Mouse (Mus musculus) heart, embryonic 15.5 days (tissue): ENCODE data around the gene Spats2l. TPM values are rescaled to one million over a fixed set of nuclear protein-coding genes. Genes with fewer than 3 reads are reported as not detected.

Experiments
- ATAC-seq: fragments of 200-750 bp; cut with Nextera tagmentation; replicated peaks from 2 replicates; pipeline ENCODE4 v1.8.0; 2017; ENCODE audit warnings: low read depth, moderate TSS enrichment; ENCODE audit not compliant: insufficient number of reproducible peaks, insufficient read depth, low FRiP score
- H3K27ac ChIP-seq: fragments of 300-500 bp; sonication (generic); 2 replicates; pipeline ENCODE4 v1.5.1; 2015; ENCODE audit warnings: mild to moderate bottlenecking, inconsistent platforms
- H3K27me3 ChIP-seq: fragments of 300-500 bp; sonication (generic); 2 replicates; pipeline ENCODE4 v1.6.1; 2015; ENCODE audit warnings: inconsistent platforms
- H3K36me3 ChIP-seq: fragments of 300-500 bp; sonication (generic); 2 replicates; pipeline ENCODE4 v1.6.1; 2015; ENCODE audit warnings: mild to moderate bottlenecking, inconsistent platforms
- H3K4me1 ChIP-seq: fragments of 300-500 bp; sonication (generic); replicated peaks from 2 replicates; pipeline ENCODE4 v1.6.1; 2015; ENCODE audit warnings: inconsistent platforms
- H3K4me2 ChIP-seq: fragments of 300-500 bp; sonication (generic); 2 replicates; pipeline ENCODE4 v1.6.1; 2015; ENCODE audit warnings: inconsistent platforms, mild to moderate bottlenecking, moderate library complexity
- H3K4me3 ChIP-seq: fragments of 300-500 bp; sonication (generic); 2 replicates; pipeline ENCODE4 v1.5.1; 2015; ENCODE audit warnings: mild to moderate bottlenecking, inconsistent platforms
- H3K9ac ChIP-seq: fragments of 300-500 bp; sonication (generic); 2 replicates; pipeline ENCODE4 v1.6.1; 2015; ENCODE audit warnings: mild to moderate bottlenecking, inconsistent platforms
- H3K9me3 ChIP-seq: fragments of 300-500 bp; sonication (generic); replicated peaks from 2 replicates; pipeline ENCODE4 v1.6.1; 2016; ENCODE audit warnings: inconsistent platforms
- WGBS: fragments of 180-500 bp; shearing (Covaris S2); methylation state at CpG from one replicate; pipeline ENCODE4 v1.1.7; 2015; ENCODE audit warnings: mixed read lengths; 5-methylcytosine and 5-hydroxymethylcytosine counted together
- polyA plus RNA-seq: library from polyadenylated mRNA; unstranded; fragments of >200 nt; fragmentation: Nextera tagmentation; extraction: Ambion mirVana; gene quantifications from 2 replicates; pipeline ENCODE4 v1.2.1, GENCODE M21; 2015

The Spats2l gene
- polyA plus RNA-seq, 1 experiment from 2014 or later, result 66.6 TPM

GRCm38 (mm10) chr1:57851871-57852270 is 77.9 kb downstream of the Spats2l start:
- peak overlapping the region; percentile 91 for H3K27ac ChIP-seq
- no peaks in the 10 kb centered on the region for H3K9me3 ChIP-seq
- peak overlapping the region; percentile 56; the same call in 1 of the 2 replicates for H3K4me2 ChIP-seq
- WGBS, result 87% methylated on average over 6 of the region's 6 CpGs
- ATAC-seq, result no peak
- no peaks in the 10 kb centered on the region for H3K27me3 ChIP-seq
- H3K9ac ChIP-seq, result no peak overlapping the region
- no peaks in the 10 kb centered on the region for H3K36me3 ChIP-seq
- H3K4me3 ChIP-seq, result no peak overlapping the region
- H3K4me1 ChIP-seq, result peaks cover 28% of the 10 kb centered on the region

DNA sequence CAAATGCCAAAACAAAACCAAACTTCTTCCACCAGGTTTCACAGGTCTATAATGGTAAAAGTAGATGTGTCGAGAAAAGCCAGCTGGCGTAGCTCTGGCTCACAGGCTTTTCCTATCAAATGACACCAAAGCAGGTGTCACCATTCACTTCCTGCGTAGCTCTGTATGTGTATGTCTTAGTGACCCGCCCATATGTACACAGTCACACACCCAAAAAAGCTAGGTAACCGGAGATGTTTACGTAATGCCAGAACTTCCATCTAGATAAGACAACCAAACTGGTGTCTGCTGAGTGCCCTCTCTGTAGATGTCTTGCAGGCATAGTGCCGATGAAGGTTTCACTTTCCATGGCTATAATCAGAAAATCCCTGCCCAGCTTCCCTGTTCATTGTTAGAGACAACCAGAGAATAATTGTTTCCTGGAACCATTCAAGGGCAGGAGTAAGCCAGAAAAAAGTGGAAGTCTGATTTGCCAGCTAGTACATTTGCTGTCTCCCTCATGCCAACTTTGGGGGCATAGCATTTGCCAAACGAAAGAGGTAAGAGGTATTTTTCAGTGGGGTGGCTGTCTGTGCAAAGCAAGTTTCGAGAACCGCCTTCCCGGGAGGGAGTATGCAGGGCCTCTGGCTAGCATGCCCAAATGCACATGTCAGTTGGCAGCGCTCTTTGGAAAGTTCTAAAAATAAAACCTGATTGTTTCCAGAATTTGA is 78.8 kb downstream of the Spats2l start:
- peak overlapping the region; percentile 91 for H3K27ac ChIP-seq
- no peaks in the 10 kb centered on the region for H3K36me3 ChIP-seq
- peak overlapping the region; percentile 22 for H3K4me3 ChIP-seq
- peak overlapping the region; percentile 56 for H3K4me2 ChIP-seq
- H3K4me1 ChIP-seq, result peaks cover 28% of the 10 kb centered on the region
- H3K9ac ChIP-seq, result no peak overlapping the region; the same call in 1 of the 2 replicates
- no peaks in the 10 kb centered on the region for H3K27me3 ChIP-seq
- no peak; the same call in 1 of the 2 replicates for ATAC-seq
- H3K9me3 ChIP-seq, result no peaks in the 10 kb centered on the region
- WGBS, result 38% methylated on average over 12 of the region's 12 CpGs

- Histone ChIP-seq H3K27ac (no peak overlapping the region), H3K27me3 (no peaks in the 10 kb centered on the region), H3K36me3 (no peaks in the 10 kb centered on the region), H3K4me2 (no peak overlapping the region), H3K4me1 (peaks cover 6% of the 10 kb centered on the region), H3K9ac (no peak overlapping the region), H3K9me3 (no peaks in the 10 kb centered on the region), H3K4me3 (no peak overlapping the region)
- no peak for ATAC-seq
- WGBS, result 70% methylated on average over 5 of the region's 5 CpGs
These were observed 83.8 kb downstream of the Spats2l start for GRCm38 (mm10) chr1:57857799-57858198.

GRCm38 (mm10) chr1:57862024-57862423 is 88.1 kb downstream of the Spats2l start:
- Histone ChIP-seq H3K4me1 (peaks cover 2% of the 10 kb centered on the region), H3K4me3 (no peak overlapping the region), H3K27ac (no peak overlapping the region), H3K36me3 (no peaks in the 10 kb centered on the region), H3K9ac (no peak overlapping the region), H3K27me3 (no peaks in the 10 kb centered on the region), H3K9me3 (no peaks in the 10 kb centered on the region), H3K4me2 (no peak overlapping the region)
- no peak for ATAC-seq
- WGBS, result 82% methylated on average over 4 of the region's 4 CpGs

GRCm38 (mm10) chr1:57868651-57869050 is 94.7 kb downstream of the Spats2l start:
- Histone ChIP-seq H3K4me1 (peaks cover 6% of the 10 kb centered on the region), H3K27me3 (no peaks in the 10 kb centered on the region), H3K4me2 (no peak overlapping the region), H3K4me3 (no peak overlapping the region), H3K9ac (no peak overlapping the region), H3K27ac (no peak overlapping the region), H3K9me3 (no peaks in the 10 kb centered on the region), H3K36me3 (no peaks in the 10 kb centered on the region)
- WGBS, result 62% methylated on average over 13 of the region's 13 CpGs
- no peak for ATAC-seq

DNA sequence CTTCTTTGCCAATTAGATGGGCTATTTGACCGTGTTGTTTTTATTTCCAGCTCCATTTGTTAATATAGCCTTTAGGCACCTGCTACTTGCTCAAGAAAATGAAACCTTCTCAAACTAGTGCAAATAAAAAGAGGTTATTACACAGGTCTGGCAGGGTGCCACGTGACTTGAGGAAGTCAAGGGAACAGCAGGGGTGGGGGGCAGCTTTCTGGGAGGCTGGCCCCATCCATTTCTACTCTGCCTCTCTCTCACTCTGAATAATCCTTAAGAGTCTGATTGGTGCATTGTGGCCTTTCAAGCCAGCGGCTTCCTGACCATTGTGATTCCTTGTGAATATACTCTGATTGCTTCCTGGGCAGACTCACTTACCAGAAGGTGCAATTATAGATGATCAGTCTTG is 98.0 kb downstream of the Spats2l start:
- H3K9me3 ChIP-seq, result no peaks in the 10 kb centered on the region
- H3K36me3 ChIP-seq, result no peaks in the 10 kb centered on the region
- H3K27ac ChIP-seq, result no peak overlapping the region
- no peak for ATAC-seq
- H3K4me3 ChIP-seq, result no peak overlapping the region
- peaks cover 4% of the 10 kb centered on the region; the same call in 1 of the 2 replicates for H3K4me1 ChIP-seq
- no peak overlapping the region for H3K4me2 ChIP-seq
- H3K27me3 ChIP-seq, result no peaks in the 10 kb centered on the region
- WGBS, result 68% methylated on average over 3 of the region's 3 CpGs
- no peak overlapping the region for H3K9ac ChIP-seq

- H3K4me1 ChIP-seq, result no peaks in the 10 kb centered on the region
- no peak overlapping the region for H3K4me2 ChIP-seq
- H3K9ac ChIP-seq, result no peak overlapping the region
- H3K27ac ChIP-seq, result no peak overlapping the region
- no peaks in the 10 kb centered on the region for H3K9me3 ChIP-seq
- H3K4me3 ChIP-seq, result no peak overlapping the region
- 80% methylated on average over 7 of the region's 7 CpGs for WGBS
- no peaks in the 10 kb centered on the region for H3K27me3 ChIP-seq
- H3K36me3 ChIP-seq, result no peaks in the 10 kb centered on the region
- no peak for ATAC-seq
These were observed 100.0 kb downstream of the Spats2l start for GRCm38 (mm10) chr1:57873996-57874395.

GRCm38 (mm10) chr1:57875109-57875508 is 101.1 kb downstream of the Spats2l start:
- H3K36me3 ChIP-seq, result no peaks in the 10 kb centered on the region; the same call in 1 of the 2 replicates
- H3K4me1 ChIP-seq, result no peaks in the 10 kb centered on the region
- no peak overlapping the region for H3K9ac ChIP-seq
- H3K9me3 ChIP-seq, result no peaks in the 10 kb centered on the region
- no peak overlapping the region for H3K27ac ChIP-seq
- no peak overlapping the region for H3K4me2 ChIP-seq
- no peak for ATAC-seq
- 60% methylated on average over 6 of the region's 6 CpGs for WGBS
- H3K4me3 ChIP-seq, result no peak overlapping the region
- H3K27me3 ChIP-seq, result no peaks in the 10 kb centered on the region

GRCm38 (mm10) chr1:57875512-57875911 is 101.5 kb downstream of the Spats2l start:
- no peak overlapping the region for H3K27ac ChIP-seq
- 65% methylated on average over 7 of the region's 7 CpGs for WGBS
- no peak overlapping the region for H3K4me3 ChIP-seq
- H3K9ac ChIP-seq, result no peak overlapping the region
- no peaks in the 10 kb centered on the region for H3K4me1 ChIP-seq
- H3K4me2 ChIP-seq, result no peak overlapping the region
- no peaks in the 10 kb centered on the region for H3K9me3 ChIP-seq
- ATAC-seq, result no peak
- H3K36me3 ChIP-seq, result no peaks in the 10 kb centered on the region; the same call in 1 of the 2 replicates
- no peaks in the 10 kb centered on the region for H3K27me3 ChIP-seq

- no peak overlapping the region for H3K9ac ChIP-seq
- H3K4me2 ChIP-seq, result no peak overlapping the region
- H3K36me3 ChIP-seq, result no peaks in the 10 kb centered on the region; the same call in 1 of the 2 replicates
- ATAC-seq, result no peak
- H3K9me3 ChIP-seq, result no peaks in the 10 kb centered on the region
- H3K4me1 ChIP-seq, result no peaks in the 10 kb centered on the region
- no peak overlapping the region for H3K27ac ChIP-seq
- WGBS, result 79% methylated on average over 6 of the region's 6 CpGs
- H3K4me3 ChIP-seq, result no peak overlapping the region
- no peaks in the 10 kb centered on the region for H3K27me3 ChIP-seq
These were observed 105.0 kb downstream of the Spats2l start for GRCm38 (mm10) chr1:57878957-57879356.

DNA sequence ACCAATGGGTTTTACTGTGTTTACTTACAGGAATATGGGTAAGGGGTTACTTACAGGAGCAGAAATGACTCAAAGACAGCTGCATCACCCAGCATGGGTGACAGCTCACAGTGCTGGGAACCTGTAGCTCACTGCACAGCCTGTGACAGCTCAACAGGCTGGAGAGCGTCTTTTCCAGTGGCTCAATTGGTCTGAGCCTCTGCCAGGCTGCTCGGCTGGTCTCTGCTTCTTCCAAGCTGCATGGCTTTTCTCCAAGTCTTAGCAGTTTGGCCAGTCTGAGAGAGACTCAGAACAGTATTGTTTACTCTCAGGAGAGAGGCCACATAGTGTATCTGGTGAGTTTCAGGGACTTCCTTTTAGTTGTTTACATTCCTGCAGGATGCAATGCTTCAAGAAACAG is 110.9 kb downstream of the Spats2l start:
- 0 out of 2 replicates have a peak, but pooled peaks have one; percentile 27 for ATAC-seq
- Histone ChIP-seq H3K9ac (no peak overlapping the region), H3K4me2 (no peak overlapping the region), H3K27ac (peak overlapping the region; percentile 50), H3K4me3 (no peak overlapping the region), H3K36me3 (no peaks in the 10 kb centered on the region; the same call in 1 of the 2 replicates), H3K4me1 (peaks cover 12% of the 10 kb centered on the region), H3K9me3 (no peaks in the 10 kb centered on the region), H3K27me3 (no peaks in the 10 kb centered on the region)
- WGBS, result 31% methylated on average over 2 of the region's 2 CpGs

DNA sequence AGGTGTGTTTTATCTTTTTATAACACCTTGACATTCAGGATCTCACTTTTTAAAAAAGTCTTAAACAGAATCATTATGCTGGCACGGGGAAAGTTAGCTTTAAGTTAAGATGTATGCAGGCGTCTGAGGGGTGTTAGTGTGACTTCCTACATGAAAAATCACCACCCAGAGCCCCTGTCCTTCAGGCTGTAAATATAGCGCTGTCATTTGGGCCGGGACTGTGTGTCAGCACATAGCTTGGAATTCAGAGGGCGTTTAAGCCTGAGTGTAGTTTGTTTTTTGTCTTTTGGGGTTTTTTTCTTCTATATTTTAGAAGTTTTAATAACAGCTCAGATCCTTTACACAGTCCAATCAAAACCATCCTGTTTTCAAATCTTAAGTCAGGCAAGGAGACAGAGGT is 115.8 kb downstream of the Spats2l start:
- Histone ChIP-seq H3K4me1 (peaks cover 25% of the 10 kb centered on the region), H3K9ac (no peak overlapping the region), H3K9me3 (no peaks in the 10 kb centered on the region), H3K27me3 (no peaks in the 10 kb centered on the region), H3K36me3 (no peaks in the 10 kb centered on the region), H3K4me3 (no peak overlapping the region), H3K27ac (peak overlapping the region; percentile 76), H3K4me2 (peak overlapping the region; percentile 23)
- no peak; the same call in 1 of the 2 replicates for ATAC-seq
- 17% methylated on average over 5 of the region's 5 CpGs for WGBS
